Mouse (Mus musculus): ENCODE data around the gene Themis.

- TF ChIP-seq POLR2A (IDR thresholded peaks at IDR 0.05; ENCODE audit: insufficient read length, low read depth) (no peak), TCF3 (IDR thresholded peaks at IDR 0.05; ENCODE audit: insufficient read length, low read depth) (no peak)
These were observed 108.7 kb downstream of the Themis start for GRCm38 (mm10) chr10:28776777-28777402.

All from myocyte (in vitro differentiated cells).